Mouse (Mus musculus): ENCODE data around the gene Dalrd3. TPM values are rescaled to one million over a fixed set of nuclear protein-coding genes. Genes with fewer than 3 reads are reported as not detected.

Dalrd3 gene
- polyA plus RNA-seq, 1 experiment from 2014 or later = 137 TPM

MicroRNAs within 50 kb of the gene (microRNA counts, 519-probe panel; counts per million panel counts)
- microRNA mmu-miR-191 (3,012 counts per million, percentile 72 among the panel's probes with 10 or more counts), microRNA mmu-miR-425 (2,820 counts per million, percentile 67 among the panel's probes with 10 or more counts)

Small RNA genes lying within 50 kb of the gene (microRNA-seq; reads per million reads assigned to microRNA genes)
- gene Gm24083 (ENCODE audit: borderline number of aligned reads) (not detected), gene Mir191 (ENCODE audit: borderline number of aligned reads) (not detected), gene Mir425 (ENCODE audit: borderline number of aligned reads) (2,034 reads per million, percentile 82 among the genes with 10 or more reads in this experiment)

Other genes with a start within 250 kb of the Dalrd3 start
- 713 and 715 TPM in 2 replicates for gene Gpx1, start 231.0 kb upstream of the Dalrd3 start, polyA plus RNA-seq (2015; fragmentation: Nextera tagmentation; extraction: Ambion mirVana)
- 97.5 and 99.4 TPM in 2 replicates for gene Usp4, start 222.0 kb upstream of the Dalrd3 start, polyA plus RNA-seq (2015; fragmentation: Nextera tagmentation; extraction: Ambion mirVana)
- gene 1700102P08Rik, start 177.1 kb upstream of the Dalrd3 start, polyA plus RNA-seq (2015; fragmentation: Nextera tagmentation; extraction: Ambion mirVana) = 1.0 and 1.1 TPM in 2 replicates
- gene Ccdc36, start 141.4 kb upstream of the Dalrd3 start, polyA plus RNA-seq (2015; fragmentation: Nextera tagmentation; extraction: Ambion mirVana) = 1.2 and 1.3 TPM in 2 replicates
- not detected in 2 replicates for gene BC048562, start 133.4 kb upstream of the Dalrd3 start, polyA plus RNA-seq (2015; fragmentation: Nextera tagmentation; extraction: Ambion mirVana)
- 58.6 and 60.7 TPM in 2 replicates for gene Ccdc71, start 109.4 kb upstream of the Dalrd3 start, polyA plus RNA-seq (2015; fragmentation: Nextera tagmentation; extraction: Ambion mirVana)
- 33.4 and 35.7 TPM in 2 replicates for gene Klhdc8b, start 108.3 kb upstream of the Dalrd3 start, polyA plus RNA-seq (2015; fragmentation: Nextera tagmentation; extraction: Ambion mirVana)
- 70.2 and 71.7 TPM in 2 replicates for gene Lamb2, start 90.2 kb upstream of the Dalrd3 start, polyA plus RNA-seq (2015; fragmentation: Nextera tagmentation; extraction: Ambion mirVana)
- 69.8 and 75.4 TPM in 2 replicates for gene Usp19, start 79.3 kb upstream of the Dalrd3 start, polyA plus RNA-seq (2015; fragmentation: Nextera tagmentation; extraction: Ambion mirVana)
- gene Qars, start 62.2 kb upstream of the Dalrd3 start, polyA plus RNA-seq (2015; fragmentation: Nextera tagmentation; extraction: Ambion mirVana) = 114 and 117 TPM in 2 replicates
- gene Qrich1, start 53.1 kb upstream of the Dalrd3 start, polyA plus RNA-seq (2015; fragmentation: Nextera tagmentation; extraction: Ambion mirVana) = 110 and 125 TPM in 2 replicates
- 172 and 173 TPM in 2 replicates for gene Impdh2, start 9.6 kb upstream of the Dalrd3 start, polyA plus RNA-seq (2015; fragmentation: Nextera tagmentation; extraction: Ambion mirVana)
- gene Ndufaf3, start 2.5 kb upstream of the Dalrd3 start, polyA plus RNA-seq (2015; fragmentation: Nextera tagmentation; extraction: Ambion mirVana) = 63.8 and 65.6 TPM in 2 replicates
- 89.6 and 93.7 TPM in 2 replicates for gene Wdr6, start 8.9 kb downstream of the Dalrd3 start, polyA plus RNA-seq (2015; fragmentation: Nextera tagmentation; extraction: Ambion mirVana)
- gene P4htm, start 27.8 kb downstream of the Dalrd3 start, polyA plus RNA-seq (2015; fragmentation: Nextera tagmentation; extraction: Ambion mirVana) = 10.4 and 12.2 TPM in 2 replicates
- gene Arih2, start 79.5 kb downstream of the Dalrd3 start, polyA plus RNA-seq (2015; fragmentation: Nextera tagmentation; extraction: Ambion mirVana) = 46.9 and 49.5 TPM in 2 replicates
- gene Slc25a20, start 92.2 kb downstream of the Dalrd3 start, polyA plus RNA-seq (2015; fragmentation: Nextera tagmentation; extraction: Ambion mirVana) = 36.5 and 37.7 TPM in 2 replicates
- gene Prkar2a, start 119.4 kb downstream of the Dalrd3 start, polyA plus RNA-seq (2015; fragmentation: Nextera tagmentation; extraction: Ambion mirVana) = 29.0 and 30.7 TPM in 2 replicates
- gene Ip6k2, start 213.9 kb downstream of the Dalrd3 start, polyA plus RNA-seq (2015; fragmentation: Nextera tagmentation; extraction: Ambion mirVana) = 89.7 and 101 TPM in 2 replicates
- 16.5 and 20.4 TPM in 2 replicates for gene Nckipsd, start 238.5 kb downstream of the Dalrd3 start, polyA plus RNA-seq (2015; fragmentation: Nextera tagmentation; extraction: Ambion mirVana)

All from embryonic facial prominence, embryonic 15.5 days (tissue).